Mouse (Mus musculus): ENCODE measurements around the gene Cav2. TPM values are rescaled to one million over a fixed set of nuclear protein-coding genes. Genes with fewer than 3 reads are reported as not detected.

The Cav2 gene
- 8.4 and 8.5 TPM in 2 replicates for polyA plus RNA-seq (2016; fragmentation: Nextera tagmentation; extraction: Ambion mirVana)

DNA sequence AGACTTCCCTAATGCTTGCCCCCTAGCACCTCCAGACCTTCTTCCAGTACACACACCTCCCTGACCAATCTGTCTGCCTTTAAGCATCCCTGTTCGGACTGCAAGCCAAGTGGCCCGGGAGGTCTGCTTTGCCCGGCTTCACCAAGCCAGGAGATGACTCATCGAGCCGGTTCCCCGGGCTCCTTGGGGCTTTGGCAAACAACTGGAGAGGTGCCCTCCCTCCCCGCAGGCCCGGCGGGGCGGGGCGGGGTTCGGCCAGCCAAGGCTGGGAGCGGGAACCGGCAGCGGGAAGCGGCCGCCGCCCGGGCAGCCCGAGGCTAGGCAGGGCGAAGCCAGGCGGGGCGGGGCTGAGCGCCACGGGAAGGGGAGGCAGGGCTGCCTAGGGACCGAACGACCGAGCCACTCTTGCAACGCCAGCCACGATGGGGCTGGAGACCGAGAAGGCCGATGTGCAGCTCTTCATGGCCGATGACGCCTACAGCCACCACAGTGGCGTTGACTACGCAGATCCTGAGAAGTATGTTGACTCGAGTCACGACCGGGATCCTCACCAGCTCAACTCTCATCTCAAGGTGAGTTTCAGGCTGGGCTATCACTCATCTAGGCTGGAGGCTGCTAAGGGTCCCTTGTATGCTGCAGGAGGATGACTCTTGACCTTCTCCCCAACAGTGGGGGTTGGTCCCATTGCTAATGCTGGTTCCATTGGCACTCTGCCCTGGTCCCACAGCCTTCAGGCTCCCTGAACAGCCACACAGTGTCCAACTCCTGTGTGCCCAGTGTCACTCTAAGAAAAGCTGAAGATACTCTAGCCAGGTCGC lies at the start of gene Cav2:
Gene Cav2 (plus strand): TSS at position 247 of the 818 bp plus-strand sequence.
- 1% methylated on average over 37 of the region's 40 CpGs for whole genome bisulfite sequencing
- peak; percentile 93 for ATAC-seq (ENCODE audit: low FRiP score)
- H3K9me3 ChIP-seq (replicated peaks): no peaks in the 10 kb centered on the region
- peak within 1 kb of the TSS; percentile 51 for H3K4me3 ChIP-seq
- no peaks in the 10 kb centered on the region for H3K36me3 ChIP-seq
- H3K4me2 ChIP-seq (replicated peaks): peak within 1 kb of the TSS; percentile 95
- H3K4me1 ChIP-seq: peaks cover 8% of the 10 kb centered on the region
- peak within 1 kb of the TSS; percentile 72 for H3K9ac ChIP-seq
- no peak within 1 kb of the TSS for H3K27ac ChIP-seq
- peaks cover 9% of the 10 kb centered on the region for H3K27me3 ChIP-seq

GRCm38 (mm10) chr6:17239693-17240092 lies 41.3 kb upstream of the Cav2 start:
- H3K9me3 ChIP-seq (replicated peaks): no peaks in the 10 kb centered on the region
- H3K36me3 ChIP-seq: no peaks in the 10 kb centered on the region
- no peaks in the 10 kb centered on the region for H3K27me3 ChIP-seq
- no peak overlapping the region for H3K4me2 ChIP-seq (replicated peaks)
- 89% methylated on average over 1 of the region's 1 CpGs for WGBS
- H3K9ac ChIP-seq: no peak overlapping the region
- H3K4me3 ChIP-seq: no peak overlapping the region
- H3K4me1 ChIP-seq: no peaks in the 10 kb centered on the region
- ATAC-seq (ENCODE audit: low FRiP score): no peak
- no peak overlapping the region for H3K27ac ChIP-seq

DNA sequence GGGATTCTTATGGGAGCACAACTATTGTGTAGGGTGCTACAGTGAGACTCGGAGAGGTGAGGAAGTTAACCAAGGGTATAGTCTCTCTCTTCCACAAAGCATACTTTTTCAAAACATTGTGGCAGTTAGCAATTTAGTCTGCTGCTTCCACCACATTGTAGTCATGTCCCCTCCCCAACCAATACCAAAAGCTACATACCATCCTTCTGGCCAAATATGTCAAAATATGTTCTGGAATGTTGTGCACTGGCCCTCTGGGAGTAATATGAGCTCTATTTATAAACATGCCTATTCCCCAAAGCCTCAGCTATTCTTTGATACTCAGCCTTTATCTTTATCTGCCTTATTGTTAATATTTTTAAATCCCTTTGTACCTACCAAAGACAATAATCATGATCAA lies 40.0 kb upstream of the Cav2 start:
- Histone ChIP-seq H3K9ac (no peak overlapping the region), H3K4me1 (no peaks in the 10 kb centered on the region), H3K36me3 (no peaks in the 10 kb centered on the region), H3K4me3 (no peak overlapping the region), H3K27me3 (no peaks in the 10 kb centered on the region), H3K9me3 (replicated peaks) (no peaks in the 10 kb centered on the region), H3K27ac (no peak overlapping the region), H3K4me2 (replicated peaks) (no peak overlapping the region)
- ATAC-seq (ENCODE audit: low FRiP score): no peak
- WGBS: 95% methylated on average over 1 of the region's 1 CpGs

DNA sequence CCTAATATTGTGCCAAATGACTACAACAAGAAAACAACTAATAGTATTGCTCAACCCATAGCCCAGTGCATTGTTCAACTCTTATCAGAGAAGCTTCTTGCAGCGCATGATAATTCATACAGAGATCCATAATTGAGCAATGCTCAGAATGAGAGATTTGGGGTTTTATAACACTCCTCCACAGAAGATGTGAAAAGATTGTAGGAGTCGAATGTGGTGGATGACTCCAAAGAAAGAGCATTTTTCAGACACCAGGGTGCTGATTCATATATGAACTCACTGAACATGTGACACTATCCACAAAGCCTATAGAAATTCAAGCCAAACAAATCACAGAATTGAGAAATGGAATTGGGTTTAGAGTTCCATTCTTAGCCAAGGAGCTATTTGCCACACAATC lies 34.0 kb upstream of the Cav2 start:
- Histone ChIP-seq H3K4me1 (no peaks in the 10 kb centered on the region), H3K4me3 (no peak overlapping the region), H3K27me3 (no peaks in the 10 kb centered on the region), H3K4me2 (replicated peaks) (no peak overlapping the region), H3K9me3 (replicated peaks) (no peaks in the 10 kb centered on the region), H3K27ac (no peak overlapping the region), H3K9ac (no peak overlapping the region), H3K36me3 (no peaks in the 10 kb centered on the region)
- 95% methylated on average over 2 of the region's 2 CpGs for WGBS
- ATAC-seq (ENCODE audit: low FRiP score): no peak

DNA sequence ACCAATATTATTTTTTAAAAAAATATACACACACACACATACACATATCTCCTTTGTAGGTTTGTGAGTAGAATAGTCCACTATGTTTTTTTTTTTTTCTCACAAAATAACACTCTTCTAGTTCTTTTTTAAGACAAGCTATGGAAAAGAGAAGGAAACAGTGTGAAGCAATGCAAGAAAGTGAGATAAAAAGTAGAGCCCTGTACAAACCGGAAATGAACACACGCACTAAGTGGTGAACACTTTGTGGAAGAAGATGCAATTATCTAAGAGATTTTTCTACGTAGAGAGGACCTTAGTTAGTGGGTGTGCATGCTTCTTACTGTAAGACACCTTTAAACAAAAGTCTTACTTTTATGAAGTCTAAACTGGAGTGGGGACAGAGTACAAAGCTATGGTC lies 33.3 kb upstream of the Cav2 start:
- Histone ChIP-seq H3K27me3 (no peaks in the 10 kb centered on the region), H3K9me3 (replicated peaks) (no peaks in the 10 kb centered on the region), H3K4me3 (no peak overlapping the region), H3K4me1 (no peaks in the 10 kb centered on the region), H3K4me2 (replicated peaks) (no peak overlapping the region), H3K27ac (no peak overlapping the region), H3K36me3 (no peaks in the 10 kb centered on the region), H3K9ac (no peak overlapping the region)
- WGBS: 89% methylated on average over 3 of the region's 3 CpGs
- no peak for ATAC-seq (ENCODE audit: low FRiP score)

- Histone ChIP-seq H3K27me3 (no peaks in the 10 kb centered on the region), H3K4me2 (replicated peaks) (no peak overlapping the region), H3K4me3 (no peak overlapping the region), H3K27ac (no peak overlapping the region), H3K9ac (no peak overlapping the region), H3K4me1 (no peaks in the 10 kb centered on the region), H3K9me3 (replicated peaks) (no peaks in the 10 kb centered on the region), H3K36me3 (no peaks in the 10 kb centered on the region)
- 43% methylated on average over 1 of the region's 1 CpGs for WGBS
- no peak for ATAC-seq (ENCODE audit: low FRiP score)
Observed at GRCm38 (mm10) chr6:17248241-17248640, 32.7 kb upstream of the Cav2 start.

DNA sequence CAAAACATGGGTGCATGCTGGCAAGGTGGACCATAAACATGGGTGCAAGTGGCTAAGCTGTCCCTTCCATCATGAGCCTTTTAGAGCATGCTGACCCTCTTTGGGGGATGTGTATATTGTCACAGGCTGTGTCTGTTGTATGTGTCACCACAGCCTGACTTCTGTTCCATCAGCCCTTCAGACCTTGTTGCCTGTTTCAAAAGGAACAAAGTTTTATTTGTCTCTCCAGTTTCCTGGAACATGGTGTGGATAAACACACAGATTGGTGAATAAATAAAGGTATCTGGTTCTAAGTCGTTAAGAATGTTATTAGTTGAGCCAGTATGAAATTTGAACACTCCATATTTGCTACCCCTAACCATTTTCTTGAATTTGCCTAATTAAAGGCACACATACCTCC lies 29.0 kb upstream of the Cav2 start:
- WGBS: 61% methylated on average over 1 of the region's 1 CpGs
- H3K9ac ChIP-seq: no peak overlapping the region
- H3K4me2 ChIP-seq (replicated peaks): no peak overlapping the region
- H3K36me3 ChIP-seq: no peaks in the 10 kb centered on the region
- H3K27ac ChIP-seq: no peak overlapping the region
- no peak for ATAC-seq (ENCODE audit: low FRiP score)
- H3K4me3 ChIP-seq: no peak overlapping the region
- no peaks in the 10 kb centered on the region for H3K9me3 ChIP-seq (replicated peaks)
- no peaks in the 10 kb centered on the region for H3K4me1 ChIP-seq
- H3K27me3 ChIP-seq: no peaks in the 10 kb centered on the region

GRCm38 (mm10) chr6:17258142-17258541 lies 22.8 kb upstream of the Cav2 start:
- no peaks in the 10 kb centered on the region for H3K36me3 ChIP-seq
- no peak for ATAC-seq (ENCODE audit: low FRiP score)
- H3K27ac ChIP-seq: no peak overlapping the region
- H3K27me3 ChIP-seq: no peaks in the 10 kb centered on the region
- no peaks in the 10 kb centered on the region for H3K9me3 ChIP-seq (replicated peaks)
- H3K9ac ChIP-seq: no peak overlapping the region
- H3K4me3 ChIP-seq: no peak overlapping the region
- no peak overlapping the region for H3K4me2 ChIP-seq (replicated peaks)
- no peaks in the 10 kb centered on the region for H3K4me1 ChIP-seq
- WGBS: 95% methylated on average over 1 of the region's 1 CpGs

- Histone ChIP-seq H3K27me3 (no peaks in the 10 kb centered on the region), H3K4me1 (no peaks in the 10 kb centered on the region), H3K9me3 (replicated peaks) (no peaks in the 10 kb centered on the region), H3K4me3 (no peak overlapping the region), H3K9ac (no peak overlapping the region), H3K27ac (no peak overlapping the region), H3K36me3 (no peaks in the 10 kb centered on the region), H3K4me2 (replicated peaks) (no peak overlapping the region)
- no peak for ATAC-seq (ENCODE audit: low FRiP score)
- 86% methylated on average over 1 of the region's 1 CpGs for WGBS
Observed at GRCm38 (mm10) chr6:17258911-17259310, 22.1 kb upstream of the Cav2 start.

GRCm38 (mm10) chr6:17262786-17263185 lies 18.2 kb upstream of the Cav2 start:
- Histone ChIP-seq H3K27me3 (no peaks in the 10 kb centered on the region), H3K27ac (no peak overlapping the region)
- ATAC-seq (ENCODE audit: low FRiP score): no peak

DNA sequence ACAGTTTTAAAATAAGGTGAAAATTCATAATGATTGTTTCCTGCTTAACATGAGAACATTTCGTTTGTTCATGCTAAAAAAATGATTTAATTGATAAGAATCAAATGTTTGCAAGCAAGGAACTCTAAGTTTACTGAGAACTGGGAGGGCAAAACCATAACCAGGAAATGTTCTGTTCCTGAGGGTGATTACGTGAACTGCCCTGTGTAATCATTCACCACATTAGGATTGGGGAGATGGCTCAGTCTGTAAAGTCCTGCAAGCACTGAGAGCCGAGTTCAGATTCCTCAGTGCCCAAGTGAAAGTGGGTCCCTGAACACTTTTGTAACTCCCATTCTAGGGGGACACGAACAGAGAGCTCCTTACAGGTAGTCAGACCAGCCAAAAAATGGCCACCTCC lies 15.9 kb upstream of the Cav2 start:
- Histone ChIP-seq H3K9ac (no peak overlapping the region), H3K27ac (no peak overlapping the region), H3K4me1 (no peaks in the 10 kb centered on the region), H3K9me3 (replicated peaks) (no peaks in the 10 kb centered on the region), H3K4me3 (no peak overlapping the region), H3K4me2 (replicated peaks) (no peak overlapping the region), H3K27me3 (no peaks in the 10 kb centered on the region), H3K36me3 (no peaks in the 10 kb centered on the region)
- WGBS: 71% methylated on average over 4 of the region's 4 CpGs
- ATAC-seq (ENCODE audit: low FRiP score): no peak

More at GRCm38 (mm10) chr6:17262786-17263185, 18.2 kb upstream of the Cav2 start:
- no peaks in the 10 kb centered on the region for H3K4me1 ChIP-seq
- no peak overlapping the region for H3K4me3 ChIP-seq
- H3K9ac ChIP-seq: no peak overlapping the region
- H3K4me2 ChIP-seq (replicated peaks): no peak overlapping the region
- no peaks in the 10 kb centered on the region for H3K36me3 ChIP-seq
- no peaks in the 10 kb centered on the region for H3K9me3 ChIP-seq (replicated peaks)
- 55% methylated on average over 2 of the region's 2 CpGs for WGBS

GRCm38 (mm10) chr6:17266466-17266865 lies 14.5 kb upstream of the Cav2 start:
- H3K9me3 ChIP-seq (replicated peaks): no peaks in the 10 kb centered on the region
- ATAC-seq (ENCODE audit: low FRiP score): no peak
- no peaks in the 10 kb centered on the region for H3K27me3 ChIP-seq
- 82% methylated on average over 3 of the region's 3 CpGs for WGBS
- no peak overlapping the region for H3K27ac ChIP-seq
- H3K9ac ChIP-seq: no peak overlapping the region
- H3K36me3 ChIP-seq: no peaks in the 10 kb centered on the region
- no peak overlapping the region for H3K4me3 ChIP-seq
- no peak overlapping the region for H3K4me2 ChIP-seq (replicated peaks)
- H3K4me1 ChIP-seq: no peaks in the 10 kb centered on the region

DNA sequence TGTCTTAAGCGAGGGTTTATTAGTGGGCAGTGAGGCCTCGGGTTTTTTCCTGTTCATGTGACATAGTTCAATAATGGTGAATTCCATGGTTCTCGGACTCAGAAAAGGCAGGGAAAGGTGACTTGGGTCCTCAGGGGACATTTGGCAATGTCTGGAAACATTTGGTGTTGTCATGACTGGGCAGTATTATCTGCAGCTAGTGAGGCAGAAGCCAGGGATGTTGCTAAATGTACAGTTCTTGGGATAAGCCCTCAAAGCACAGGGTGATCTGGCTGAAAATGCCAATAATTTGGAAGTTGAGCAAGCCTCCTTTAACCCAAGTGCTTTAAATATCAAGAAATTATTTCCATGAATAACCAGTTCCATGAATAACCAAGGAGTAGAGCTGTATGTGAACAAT lies 2.6 kb upstream of the Cav2 start:
- Histone ChIP-seq H3K4me2 (replicated peaks) (no peak overlapping the region), H3K9ac (no peak overlapping the region), H3K36me3 (no peaks in the 10 kb centered on the region), H3K9me3 (replicated peaks) (no peaks in the 10 kb centered on the region), H3K27me3 (peaks cover 9% of the 10 kb centered on the region), H3K4me3 (no peak overlapping the region), H3K4me1 (peaks cover 8% of the 10 kb centered on the region), H3K27ac (no peak overlapping the region)
- no peak for ATAC-seq (ENCODE audit: low FRiP score)
- 86% methylated on average over 3 of the region's 3 CpGs for WGBS

Data from hindbrain, embryonic 12.5 days (tissue).